Mouse (Mus musculus) inflammation-experienced regulatory T-cells, adult 6 months (primary cell): ENCODE data around the gene Trim44. TPM values are rescaled to one million over a fixed set of nuclear protein-coding genes. Genes with fewer than 3 reads are reported as not detected.
A peak's percentile ranks its signal among the peaks of the same experiment; 100 is the strongest.

ENCODE experiments used
- ATAC-seq: one replicate; pipeline ENCODE4 v1.8.0; 2017
- polyA plus RNA-seq, 3 experiments: library from polyadenylated mRNA; unstranded; fragments of 100-300 nt; shearing (Covaris generic); gene quantifications; one replicate each; pipeline ENCODE4 v1.2.1; 2017

Gene Trim44
- 1 to 10 TPM; 3.6 to 9.9 (median 9.3) TPM for polyA plus RNA-seq

- ATAC-seq = no peak
Measured at GRCm38 (mm10) chr2:102407363-102408184, at the start of gene Trim44. Gene Trim44, minus strand, starts transcription at chr2:102407828.

GRCm38 (mm10) chr2:102455126-102455525 lies 47.5 kb upstream of the Trim44 start:
- no peak for ATAC-seq

GRCm38 (mm10) chr2:102453447-102453846 lies 45.8 kb upstream of the Trim44 start:
- peak; percentile 66 for ATAC-seq

- ATAC-seq = peak; percentile 25
Measured at GRCm38 (mm10) chr2:102451671-102452549, 44.3 kb upstream of the Trim44 start, which contains the start of gene Fjx1. Gene Fjx1, minus strand, starts transcription at chr2:102452499.

GRCm38 (mm10) chr2:102450761-102451670 lies 43.4 kb upstream of the Trim44 start:
- peak; percentile 12 for ATAC-seq

- no peak for ATAC-seq
Measured at GRCm38 (mm10) chr2:102450248-102450760, 42.7 kb upstream of the Trim44 start.

- no peak for ATAC-seq
Measured at GRCm38 (mm10) chr2:102449630-102450247, 42.1 kb upstream of the Trim44 start.

GRCm38 (mm10) chr2:102449056-102449455 lies 41.4 kb upstream of the Trim44 start:
- ATAC-seq = no peak

GRCm38 (mm10) chr2:102447831-102448230 lies 40.2 kb upstream of the Trim44 start:
- no peak for ATAC-seq

GRCm38 (mm10) chr2:102446851-102447250 lies 39.2 kb upstream of the Trim44 start:
- ATAC-seq = no peak

GRCm38 (mm10) chr2:102437357-102438030 lies 29.9 kb upstream of the Trim44 start:
- ATAC-seq = no peak

- ATAC-seq = no peak
Measured at GRCm38 (mm10) chr2:102433879-102434278, 26.3 kb upstream of the Trim44 start.

GRCm38 (mm10) chr2:102431084-102431483 lies 23.5 kb upstream of the Trim44 start:
- no peak for ATAC-seq

GRCm38 (mm10) chr2:102427974-102428373 lies 20.3 kb upstream of the Trim44 start:
- ATAC-seq = no peak

GRCm38 (mm10) chr2:102426434-102426833 lies 18.8 kb upstream of the Trim44 start:
- no peak for ATAC-seq

- ATAC-seq = no peak
Measured at GRCm38 (mm10) chr2:102416149-102416743, 8.6 kb upstream of the Trim44 start.

- no peak for ATAC-seq
Measured at GRCm38 (mm10) chr2:102412738-102413137, 5.1 kb upstream of the Trim44 start.

- ATAC-seq = no peak
Measured at GRCm38 (mm10) chr2:102410615-102411014, 3.0 kb upstream of the Trim44 start.

GRCm38 (mm10) chr2:102409741-102410140 lies 2.1 kb upstream of the Trim44 start:
- no peak for ATAC-seq
